Mouse (Mus musculus): ENCODE data around the gene Mdm2. TPM values are rescaled to one million over a fixed set of nuclear protein-coding genes. Genes with fewer than 3 reads are reported as not detected.

The Mdm2 gene
- total RNA-seq, 2 experiments from 2014 or later = 48.4 to 51.8 TPM

GRCm38 (mm10) chr10:117685849-117686591, 24.5 kb downstream of the Mdm2 start:
- intact Hi-C loops (cut with DNase I) = no loop called here

GRCm38 (mm10) chr10:117685171-117685848, 25.2 kb downstream of the Mdm2 start:
- intact Hi-C loops (cut with DNase I) = no loop called here
- no peak for DNase-seq

More at GRCm38 (mm10) chr10:117685849-117686591, 24.5 kb downstream of the Mdm2 start:
- no peak for DNase-seq

- DNase-seq = no peak
- intact Hi-C loops (cut with DNase I) = no loop called here
Measured at GRCm38 (mm10) chr10:117684298-117685170, 26.0 kb downstream of the Mdm2 start.

- intact Hi-C loops (cut with DNase I) = no loop called here
- no peak for DNase-seq
Measured at GRCm38 (mm10) chr10:117683734-117684037, 26.9 kb downstream of the Mdm2 start.

- DNase-seq = no peak
- intact Hi-C loops (cut with DNase I) = no loop called here
Measured at GRCm38 (mm10) chr10:117682858-117683733, 27.5 kb downstream of the Mdm2 start.

- peak; percentile 40 to 64 for DNase-seq
- intact Hi-C loops (cut with DNase I) = no loop called here
Measured at GRCm38 (mm10) chr10:117681999-117682857, 28.3 kb downstream of the Mdm2 start.

GRCm38 (mm10) chr10:117681543-117681942, 29.0 kb downstream of the Mdm2 start:
- DNase-seq = no peak
- intact Hi-C loops (cut with DNase I) = no loop called here

- no peak for DNase-seq
- intact Hi-C loops (cut with DNase I) = no loop called here
Measured at GRCm38 (mm10) chr10:117680868-117681513, 29.6 kb downstream of the Mdm2 start.

GRCm38 (mm10) chr10:117679963-117680473, 30.5 kb downstream of the Mdm2 start:
- no peak for DNase-seq
- intact Hi-C loops (cut with DNase I) = loop anchor here (2.0 to 10.0 kb wide), 2 partner anchors 225 to 315 kb away; no protein-coding TSS in a partner anchor

- intact Hi-C loops (cut with DNase I) = loop anchor here (2.0 to 10.0 kb wide), 2 partner anchors 224 to 314 kb away; no protein-coding TSS in a partner anchor
- no peak for DNase-seq
Measured at GRCm38 (mm10) chr10:117679029-117679686, 31.4 kb downstream of the Mdm2 start.

GRCm38 (mm10) chr10:117678357-117678756, 32.2 kb downstream of the Mdm2 start:
- intact Hi-C loops (cut with DNase I) = loop anchor here (1.0 to 10.0 kb wide), 3 partner anchors 163 to 314 kb away; no protein-coding TSS in a partner anchor
- no peak for DNase-seq

GRCm38 (mm10) chr10:117677494-117678236, 32.9 kb downstream of the Mdm2 start:
- no peak for DNase-seq
- intact Hi-C loops (cut with DNase I) = loop anchor here (1.0 to 10.0 kb wide), 3 partner anchors 162 to 313 kb away; no protein-coding TSS in a partner anchor

GRCm38 (mm10) chr10:117676644-117677313, 33.8 kb downstream of the Mdm2 start:
- peak; percentile 28 to 51 for DNase-seq
- intact Hi-C loops (cut with DNase I) = loop anchor here (10.0 kb wide), 1 partner anchor 312 kb away; no protein-coding TSS in a partner anchor

GRCm38 (mm10) chr10:117676036-117676643, 34.4 kb downstream of the Mdm2 start:
- no peak for DNase-seq
- intact Hi-C loops (cut with DNase I) = loop anchor here (10.0 kb wide), 1 partner anchor 311 kb away; no protein-coding TSS in a partner anchor

- intact Hi-C loops (cut with DNase I) = loop anchor here (10.0 kb wide), 1 partner anchor 311 kb away; no protein-coding TSS in a partner anchor
- peak; percentile 50 to 63 for DNase-seq
Measured at GRCm38 (mm10) chr10:117675096-117676035, 35.2 kb downstream of the Mdm2 start.

Measured in heart, postnatal 10 days (tissue).